Mouse (Mus musculus) lung, adult 2 months (tissue): ENCODE measurements around the gene Hvcn1. TPM values are rescaled to one million over a fixed set of nuclear protein-coding genes. Genes with fewer than 3 reads are reported as not detected.

Experiments
- DNase-seq: peaks from one replicate; pipeline ENCODE4 v3.0.0; 2022
- H3K4me1 ChIP-seq: fragments of 200-500 bp; 2 replicates; pipeline ENCODE4 v1.6.1; 2011; ENCODE audit warnings: low read length; ENCODE audit not compliant: control insufficient read depth, insufficient read depth
- H3K4me3 ChIP-seq: fragments of 200-500 bp; replicated peaks from 2 replicates; pipeline ENCODE3; 2011; ENCODE audit warnings: low read depth, mild to moderate bottlenecking, control low read depth, low read length; ENCODE audit errors: extremely low read depth
- CTCF ChIP-seq: fragments of 200-500 bp; IDR thresholded peaks from 2 replicates; pipeline ENCODE4 v1.5.1; 2011; ENCODE audit warnings: mild to moderate bottlenecking, low read length, control low read depth; ENCODE audit not compliant: insufficient read depth
- POLR2A ChIP-seq: fragments of 200-500 bp; IDR thresholded peaks from 2 replicates; pipeline ENCODE4 v1.6.1; 2011; ENCODE audit warnings: low read depth, mild to moderate bottlenecking, control low read depth, low read length, borderline replicate concordance; ENCODE audit errors: extremely low read depth
- WGBS: fragments of 180-500 bp; shearing (Covaris S2); methylation state at CpG from one replicate; pipeline ENCODE4 v1.1.7; 2018; 5-methylcytosine and 5-hydroxymethylcytosine counted together
- polyA plus RNA-seq: library from polyadenylated mRNA; depleted of rRNA; stranded (reverse); fragments of >200 nt; gene quantifications from 2 replicates; pipeline ENCODE4 v1.2.3, GENCODE M21; 2012

Gene Hvcn1
- polyA plus RNA-seq, 1 experiment = 21.9 TPM

- 70% methylated on average over 6 of the region's 6 CpGs for WGBS
- no peak for DNase-seq
Measured at GRCm38 (mm10) chr5:122242521-122243123, 36.0 kb downstream of the Hvcn1 start.

GRCm38 (mm10) chr5:122243781-122244523 is 37.3 kb downstream of the Hvcn1 start:
- no peak overlapping the region for H3K4me3 ChIP-seq
- no peak for DNase-seq
- WGBS = 76% methylated on average over 17 of the region's 17 CpGs
- H3K4me1 ChIP-seq = 0 out of 2 replicates have a peak, but pooled peaks cover 4% of the 10 kb centered on the region
- TF ChIP-seq CTCF (no peak), POLR2A (no peak)

More at GRCm38 (mm10) chr5:122242521-122243123, 36.0 kb downstream of the Hvcn1 start:
- 0 out of 2 replicates have a peak, but pooled peaks cover 4% of the 10 kb centered on the region for H3K4me1 ChIP-seq
- TF ChIP-seq CTCF (no peak), POLR2A (no peak)
- H3K4me3 ChIP-seq = no peak overlapping the region

- no peak overlapping the region for H3K4me3 ChIP-seq
- TF ChIP-seq CTCF (no peak), POLR2A (no peak)
- WGBS = 59% methylated on average over 3 of the region's 3 CpGs
- H3K4me1 ChIP-seq = 0 out of 2 replicates have a peak, but pooled peaks cover 4% of the 10 kb centered on the region
- DNase-seq = no peak
Measured at GRCm38 (mm10) chr5:122245186-122245585, 38.6 kb downstream of the Hvcn1 start.

GRCm38 (mm10) chr5:122246547-122247167 is 40.1 kb downstream of the Hvcn1 start:
- WGBS = 89% methylated on average over 10 of the region's 10 CpGs
- TF ChIP-seq POLR2A = no peak
- DNase-seq = no peak
- 0 out of 2 replicates have a peak, but pooled peaks cover 4% of the 10 kb centered on the region for H3K4me1 ChIP-seq
- no peak overlapping the region for H3K4me3 ChIP-seq

GRCm38 (mm10) chr5:122247529-122247928 is 40.9 kb downstream of the Hvcn1 start:
- no peak overlapping the region for H3K4me3 ChIP-seq
- TF ChIP-seq CTCF (no peak), POLR2A (no peak)
- WGBS = 90% methylated on average over 11 of the region's 11 CpGs
- no peak for DNase-seq
- 0 out of 2 replicates have a peak, but pooled peaks cover 2% of the 10 kb centered on the region for H3K4me1 ChIP-seq

- WGBS = 92% methylated on average over 7 of the region's 7 CpGs
- H3K4me3 ChIP-seq = no peak overlapping the region
- TF ChIP-seq POLR2A = no peak
- TF ChIP-seq CTCF = no peak
- no peaks in the 10 kb centered on the region for H3K4me1 ChIP-seq
- DNase-seq = no peak
Measured at GRCm38 (mm10) chr5:122247934-122248333, 41.3 kb downstream of the Hvcn1 start.

GRCm38 (mm10) chr5:122249281-122249680 is 42.7 kb downstream of the Hvcn1 start:
- 88% methylated on average over 4 of the region's 4 CpGs for WGBS

GRCm38 (mm10) chr5:122251895-122252606 is 45.4 kb downstream of the Hvcn1 start:
- no peaks in the 10 kb centered on the region for H3K4me1 ChIP-seq
- no peak for DNase-seq
- WGBS = 91% methylated on average over 17 of the region's 17 CpGs
- no peak overlapping the region for H3K4me3 ChIP-seq
- TF ChIP-seq POLR2A (no peak), CTCF (no peak)

More at GRCm38 (mm10) chr5:122249281-122249680, 42.7 kb downstream of the Hvcn1 start:
- no peaks in the 10 kb centered on the region for H3K4me1 ChIP-seq
- no peak for DNase-seq
- no peak overlapping the region for H3K4me3 ChIP-seq
- TF ChIP-seq CTCF (no peak), POLR2A (no peak)

- Histone ChIP-seq H3K4me3 (no peak overlapping the region), H3K4me1 (no peaks in the 10 kb centered on the region; the same call in 1 of the 2 replicates)
- 52% methylated on average over 6 of the region's 6 CpGs for WGBS
- no peak for DNase-seq
- TF ChIP-seq CTCF = no peak
- no peak for TF ChIP-seq POLR2A
Measured at GRCm38 (mm10) chr5:122258027-122258741, 51.6 kb downstream of the Hvcn1 start.
